Mouse (Mus musculus): ENCODE measurements around the gene Zfyve21.

Gene Zfyve21

DNA sequence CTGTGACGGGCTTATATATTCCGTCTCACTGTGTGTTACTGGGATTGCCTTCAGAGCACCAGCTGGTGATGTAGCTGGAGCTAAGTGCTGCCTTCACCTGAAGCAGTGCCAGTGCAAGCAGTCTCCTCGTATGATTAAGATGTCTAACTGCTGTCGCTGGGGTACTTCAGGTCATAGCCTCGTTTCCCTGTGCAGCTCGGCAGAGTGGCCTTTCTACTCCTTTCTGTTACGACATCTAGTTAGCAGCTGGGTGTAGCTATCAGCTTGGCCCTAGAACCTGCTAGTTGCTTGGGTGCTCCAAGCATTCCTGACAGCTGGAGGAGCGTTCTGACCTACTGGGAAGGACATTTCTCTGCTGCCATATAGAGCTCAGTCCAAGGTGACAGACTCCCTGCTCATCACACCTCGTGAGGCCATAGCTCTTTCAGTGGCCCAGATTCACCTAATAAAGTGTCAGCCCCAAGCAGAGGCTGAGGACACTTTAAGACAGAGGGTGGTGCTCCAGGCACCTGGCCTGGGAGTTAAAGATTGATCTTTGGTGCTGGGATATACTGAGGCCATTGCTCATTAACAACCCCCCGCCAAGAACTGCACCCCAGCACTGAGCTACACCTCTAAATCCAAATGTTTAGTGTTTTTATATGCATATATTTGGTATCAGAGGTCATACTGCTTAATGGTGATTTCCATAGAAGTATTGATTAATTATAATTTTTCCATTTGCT, 13.3 kb upstream of the Zfyve21 start:
- no peak for DNase-seq (ENCODE audit: low read depth)

- no peak for DNase-seq (ENCODE audit: low read depth)
Observed at GRCm38 (mm10) chr12:111803538-111803937, 10.4 kb upstream of the Zfyve21 start.

- no peak for DNase-seq (ENCODE audit: low read depth)
Observed at GRCm38 (mm10) chr12:111808775-111809174, 5.2 kb upstream of the Zfyve21 start.

- DNase-seq (ENCODE audit: low read depth), result peak; percentile 44
Observed at GRCm38 (mm10) chr12:111809762-111810161, 4.2 kb upstream of the Zfyve21 start.

- no peak for DNase-seq (ENCODE audit: low read depth)
Observed at GRCm38 (mm10) chr12:111812075-111812474, 1.9 kb upstream of the Zfyve21 start.

DNA sequence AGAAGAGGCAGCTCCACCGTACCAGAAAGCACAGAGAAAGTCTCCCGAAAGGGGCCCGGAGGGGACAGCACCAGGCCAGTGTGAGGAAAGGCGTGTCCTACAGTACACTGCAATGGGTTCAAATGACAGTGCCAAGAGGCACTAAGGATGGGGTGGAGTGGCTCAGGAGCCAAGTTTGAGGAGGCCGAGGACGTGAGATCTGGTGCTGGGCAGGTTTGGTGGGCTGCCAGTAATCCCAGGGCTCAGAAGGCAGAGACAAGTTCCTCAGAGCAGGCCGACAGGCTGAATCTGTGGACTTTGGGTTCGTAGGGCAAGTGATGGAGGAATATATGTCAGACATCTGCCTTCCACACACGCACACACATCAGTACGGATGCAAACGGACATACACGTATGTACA, 1.4 kb upstream of the Zfyve21 start:
- no peak for DNase-seq (ENCODE audit: low read depth)

DNA sequence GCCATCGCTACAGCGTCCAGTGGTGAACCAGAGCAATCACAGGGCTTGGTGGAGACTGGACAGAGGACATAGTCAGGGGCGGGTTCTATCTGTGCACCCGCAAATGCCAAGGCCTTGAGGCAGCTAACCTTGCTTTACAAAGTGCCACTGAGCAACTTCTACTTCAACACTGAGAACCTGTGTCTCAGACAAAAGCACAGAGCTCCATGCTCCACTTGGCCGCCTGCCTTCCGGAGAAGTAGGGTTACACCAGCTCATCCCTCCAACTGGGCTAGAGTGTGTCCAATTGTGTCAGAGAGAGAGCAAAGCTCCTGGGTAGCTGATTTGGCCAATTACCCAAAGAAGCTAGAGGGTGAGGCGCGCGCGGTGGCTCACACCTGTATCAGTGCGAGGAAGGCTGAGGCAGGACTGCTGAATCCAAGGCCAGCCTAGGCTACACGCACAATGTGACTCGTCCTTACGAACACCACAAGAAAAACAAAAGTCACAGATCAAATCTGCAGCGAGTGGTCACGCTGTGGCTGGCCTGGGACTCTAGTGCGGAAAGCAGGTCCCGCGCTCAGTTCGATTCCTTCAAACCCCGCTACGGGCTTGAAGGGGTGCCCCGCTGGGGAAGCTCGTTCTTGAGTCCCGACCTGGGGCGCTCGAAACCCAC, 732 bp upstream of the Zfyve21 start:
- peak; percentile 14 for DNase-seq (ENCODE audit: low read depth)

GRCm38 (mm10) chr12:111814769-111815762, 1.1 kb downstream of the Zfyve21 start:
- no peak for DNase-seq (ENCODE audit: low read depth)

DNA sequence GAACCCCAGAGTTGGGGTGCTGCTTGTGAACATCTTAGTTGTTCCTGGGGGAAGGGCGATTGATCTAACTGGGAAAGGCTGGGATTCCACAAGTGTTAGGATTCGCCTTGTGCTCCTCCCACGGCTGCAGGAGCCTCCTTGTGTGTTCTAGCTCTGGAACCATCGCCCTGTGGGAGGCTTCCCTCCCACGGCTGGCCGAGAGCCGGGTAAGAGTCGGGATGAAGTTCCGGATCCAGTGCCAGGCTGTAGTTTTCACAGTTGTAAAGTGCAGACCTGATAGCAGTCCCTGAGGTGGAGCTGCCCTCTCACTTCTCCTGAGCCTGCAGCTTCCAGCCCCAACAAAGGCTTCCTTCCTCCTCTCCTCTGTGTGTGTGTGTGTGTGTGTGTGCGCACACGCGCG, 2.6 kb downstream of the Zfyve21 start:
- DNase-seq (ENCODE audit: low read depth), result no peak

- no peak for DNase-seq (ENCODE audit: low read depth)
Observed at GRCm38 (mm10) chr12:111816967-111817366, 3.0 kb downstream of the Zfyve21 start.

- no peak for DNase-seq (ENCODE audit: low read depth)
Observed at GRCm38 (mm10) chr12:111817991-111818390, 4.0 kb downstream of the Zfyve21 start.

GRCm38 (mm10) chr12:111819936-111820335, 6.0 kb downstream of the Zfyve21 start:
- no peak for DNase-seq (ENCODE audit: low read depth)

GRCm38 (mm10) chr12:111820708-111821107, 6.7 kb downstream of the Zfyve21 start:
- no peak for DNase-seq (ENCODE audit: low read depth)

DNA sequence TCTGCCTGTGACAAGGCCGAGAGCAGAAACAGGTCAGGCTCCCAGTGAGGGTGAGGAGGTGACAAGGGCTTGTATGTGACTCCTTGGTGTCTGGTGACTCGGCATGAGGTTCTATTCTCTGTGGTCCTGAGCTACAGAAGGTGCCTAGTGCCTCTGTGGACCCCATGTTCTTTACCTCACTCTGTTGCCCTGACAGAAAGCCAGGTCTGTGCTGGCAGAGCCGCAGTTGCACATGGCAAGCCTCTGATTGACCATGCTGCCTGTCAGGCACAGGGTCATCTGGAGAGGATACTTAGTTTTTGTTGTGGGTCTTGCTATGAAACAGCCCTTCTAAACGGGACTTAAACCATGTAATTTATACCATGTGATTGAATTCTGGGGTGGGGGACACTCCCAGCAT, 8.0 kb downstream of the Zfyve21 start:
- DNase-seq (ENCODE audit: low read depth), result no peak

DNA sequence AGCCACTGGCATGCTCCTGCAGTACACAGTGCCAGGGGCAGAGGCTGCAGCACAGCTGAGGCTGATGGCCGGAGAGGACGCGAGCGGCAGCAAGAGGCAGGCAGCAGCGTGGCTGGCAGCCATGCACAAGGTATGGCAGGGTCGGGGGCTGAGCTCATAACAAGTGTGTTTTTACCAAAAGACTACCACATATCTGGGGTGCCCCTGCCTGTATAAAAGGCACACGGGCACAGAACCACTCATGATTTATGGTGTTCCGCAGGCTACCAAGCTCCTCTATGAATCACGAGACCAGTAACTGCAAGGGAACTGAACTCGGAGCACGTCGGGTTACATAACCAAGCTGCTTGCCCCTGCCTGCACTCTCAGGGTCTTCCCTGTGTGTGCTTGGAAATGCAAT, 13.6 kb downstream of the Zfyve21 start:
- no peak for DNase-seq (ENCODE audit: low read depth)

- no peak for DNase-seq (ENCODE audit: low read depth)
Observed at GRCm38 (mm10) chr12:111829447-111829846, 15.5 kb downstream of the Zfyve21 start.

DNA sequence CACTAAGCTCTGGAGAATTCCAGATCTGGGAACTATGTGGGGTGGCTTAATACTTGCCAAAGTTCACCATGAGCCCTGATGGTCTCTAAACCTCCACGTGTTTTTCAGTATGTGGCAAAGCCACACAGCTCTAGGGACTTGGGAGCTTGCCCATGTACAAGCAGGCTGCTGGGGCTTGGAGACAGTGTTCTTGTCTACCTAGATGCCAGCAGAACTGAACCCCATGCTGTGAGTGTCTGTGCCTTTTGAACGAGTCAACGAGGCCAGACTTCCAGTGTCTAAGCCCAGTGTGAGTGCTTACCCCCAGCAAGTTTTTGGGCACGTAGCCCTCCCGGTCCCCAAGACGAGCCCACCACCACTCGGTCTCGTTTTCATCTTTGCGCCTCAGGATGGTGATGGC, 16.0 kb downstream of the Zfyve21 start:
- DNase-seq (ENCODE audit: low read depth), result no peak

DNA sequence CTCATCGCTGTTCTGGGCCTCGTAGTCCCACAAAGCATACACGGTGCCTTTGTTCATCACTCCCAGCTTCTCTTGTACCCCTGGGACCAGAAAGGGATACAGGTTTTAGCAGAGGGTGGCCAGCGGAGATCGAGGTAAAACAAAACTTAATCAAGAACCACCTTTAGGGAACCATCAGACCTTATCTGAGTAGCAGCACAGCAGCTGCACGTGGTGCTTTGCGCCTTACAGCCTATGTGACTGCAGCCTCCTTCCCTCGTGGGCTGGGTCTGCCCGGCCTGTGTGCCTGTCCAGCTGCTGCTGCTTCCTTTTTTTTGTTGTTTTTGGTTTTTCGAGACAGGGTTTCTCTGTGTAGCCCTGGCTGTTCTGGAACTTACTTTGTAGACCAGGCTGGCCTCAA, 16.4 kb downstream of the Zfyve21 start:
- no peak for DNase-seq (ENCODE audit: low read depth)

DNA sequence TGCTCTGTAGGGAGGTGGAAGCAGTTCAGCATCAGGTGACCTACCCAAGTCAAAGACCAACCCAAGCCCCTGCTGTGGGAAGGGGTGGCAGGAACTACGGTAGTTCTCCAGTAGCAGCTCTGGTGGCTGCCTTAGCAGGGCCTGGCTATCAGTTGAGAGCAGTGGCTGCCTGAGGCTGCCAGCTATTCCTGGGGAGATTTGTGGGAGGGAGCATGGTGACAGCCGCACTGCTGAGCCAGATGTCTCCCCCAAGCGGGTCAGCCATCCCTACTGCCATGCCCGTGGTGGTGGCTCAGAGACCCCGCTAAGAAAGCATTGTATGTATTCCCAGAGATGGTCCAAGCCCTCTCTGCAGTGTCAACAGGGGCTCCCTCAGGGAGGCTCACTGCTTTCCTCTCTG, 18.7 kb downstream of the Zfyve21 start:
- no peak for DNase-seq (ENCODE audit: low read depth)

DNA sequence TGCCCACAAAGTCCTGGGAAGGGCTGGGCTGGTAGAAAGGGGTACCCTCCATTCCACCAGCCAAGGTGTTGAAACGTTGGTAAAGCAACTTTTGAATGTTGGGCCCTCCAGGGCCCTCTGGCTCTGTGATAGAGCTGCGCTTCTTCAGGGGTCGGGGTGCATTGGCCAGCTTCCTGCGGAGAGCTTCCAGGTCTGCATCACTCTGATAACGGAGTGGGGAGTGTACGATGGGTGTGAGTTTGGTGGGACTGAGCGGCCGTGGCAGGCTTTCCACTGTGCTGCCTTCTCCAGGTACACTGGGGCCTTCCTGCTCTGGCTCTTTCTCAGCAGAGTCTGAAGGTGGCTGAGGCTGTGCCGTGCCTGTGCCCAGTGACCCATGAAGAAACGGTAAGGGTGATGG, 19.5 kb downstream of the Zfyve21 start:
- no peak for DNase-seq (ENCODE audit: low read depth)

DNA sequence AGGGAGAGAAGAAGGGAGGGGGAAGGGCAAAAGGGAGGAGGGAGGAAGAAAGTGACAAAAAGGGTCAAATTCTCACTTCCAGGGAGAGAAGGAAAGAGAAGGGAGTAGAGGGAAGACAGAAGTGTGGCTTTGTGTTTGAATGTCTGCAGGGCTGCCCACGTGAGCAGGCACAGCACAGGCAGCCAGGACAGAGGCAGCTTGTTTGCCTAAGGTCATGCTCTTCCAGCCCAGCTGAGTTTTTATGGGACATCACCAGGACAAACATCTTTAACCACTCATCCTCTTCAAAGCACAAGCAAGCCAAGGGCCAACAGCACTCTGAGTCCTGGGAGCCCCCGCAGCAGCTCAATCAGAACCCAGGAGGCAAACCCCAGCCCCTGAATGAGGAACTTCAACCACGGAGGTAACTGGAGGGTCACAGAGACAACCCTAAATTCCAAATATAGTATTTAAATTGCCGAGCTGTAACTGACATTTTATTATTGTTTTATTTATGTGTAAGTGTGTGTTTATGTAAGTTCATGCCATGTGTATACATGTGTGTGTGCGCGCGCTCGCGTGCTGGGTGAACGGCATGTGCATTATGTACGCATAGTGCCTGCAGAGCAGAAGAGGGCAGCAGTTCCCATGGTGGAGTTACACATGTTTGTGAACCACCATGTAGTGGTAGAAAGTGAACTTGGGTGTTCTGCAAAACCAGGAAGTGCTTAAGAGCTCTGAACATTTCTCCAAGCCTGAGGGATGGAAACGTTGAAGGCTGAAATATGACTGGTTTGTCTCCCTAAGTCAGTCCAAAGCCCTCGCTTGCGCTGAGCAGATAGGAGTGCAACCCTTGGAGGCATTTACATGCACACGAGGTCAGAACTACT, 28.8 kb downstream of the Zfyve21 start:
- DNase-seq (ENCODE audit: low read depth), result no peak

DNA sequence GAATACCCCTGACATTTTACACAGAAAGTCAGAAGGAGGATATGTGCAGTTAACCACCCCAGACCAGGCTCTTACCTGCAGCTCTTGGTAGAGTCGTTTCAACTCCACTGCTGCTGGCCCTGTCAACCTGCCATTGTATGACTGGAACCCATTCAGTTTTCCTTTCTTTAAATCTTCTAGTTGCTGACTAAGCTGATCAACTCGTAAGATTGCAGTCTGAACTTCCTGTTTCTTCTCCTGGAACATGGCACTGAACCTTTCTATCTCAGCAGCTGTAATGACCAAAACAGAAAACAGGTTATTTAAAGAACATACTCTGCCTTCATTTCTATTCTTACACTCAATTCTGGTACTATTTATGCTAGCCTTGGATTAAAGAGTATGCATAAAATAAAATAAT, 29.5 kb downstream of the Zfyve21 start:
- no peak for DNase-seq (ENCODE audit: low read depth)

All from c-Kit-positive CD71-negative TER-119-negative erythroid progenitor cells, embryonic 14.5 days (primary cell).